In the genomic region with DNA sequence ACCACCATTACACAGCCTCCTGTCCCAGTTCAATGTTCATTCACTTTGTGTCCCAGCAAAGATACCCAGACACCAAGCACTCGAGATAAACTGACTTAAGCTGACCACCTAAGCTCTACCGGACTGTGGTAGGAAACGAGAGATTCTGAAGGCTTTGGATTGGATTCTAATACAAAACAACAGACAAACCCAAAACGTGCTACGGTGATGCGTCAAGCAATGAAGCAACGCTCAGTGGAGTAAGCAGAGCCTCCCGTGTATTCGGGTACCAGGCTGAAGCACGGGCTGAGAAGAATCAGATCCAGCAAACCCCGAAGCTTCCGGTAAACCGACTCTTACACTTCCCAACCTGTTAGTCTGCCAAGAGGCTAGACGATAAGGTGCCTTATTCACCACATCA, we compare ENCODE assay signal across 9 mouse cellular contexts. TPM values are rescaled to one million over a fixed set of nuclear protein-coding genes. Genes with fewer than 3 reads are reported as not detected.
A peak's percentile ranks its signal among the peaks of the same experiment; 100 is the strongest.
DNase-seq lines count a peak whose midpoint lies in the region; ATAC-seq and TF ChIP-seq lines count a peak whose summit lies in the region.
"Had no signal": no experiment of that assay in that cellular context is flagged by ENCODE, and none has a peak within 500 bp of the region (broad histone marks: within the 10 kb centered on the region; RNA-seq: fewer than 3 reads in every experiment).

No protein-coding gene starts in this region.

- H3K4me2 ChIP-seq in stomach, embryonic 14.5 days (replicated peaks; ENCODE audit: low read depth, low read length): peak overlapping the region; percentile 29; the same call in 1 of the 2 replicates
- H3K4me2 ChIP-seq in stomach, postnatal 0 days (replicated peaks; ENCODE audit: low read depth): no peak overlapping the region; the same call in 1 of the 2 replicates
- peak overlapping the region; percentile 56 for H3K4me2 ChIP-seq in liver, embryonic 12.5 days

- H3K79me2 ChIP-seq in heart, adult 2 months (replicated peaks; ENCODE audit: control insufficient read depth, insufficient read depth, low read length): no peaks in the 10 kb centered on the region

- TF ChIP-seq POLR2A in heart, adult 2 months (IDR thresholded peaks at IDR 0.05; ENCODE audit: insufficient read depth, low read depth, low read length): no peak

- H3K27ac ChIP-seq in heart, adult 2 months: no peak overlapping the region
- no peak overlapping the region for H3K27ac ChIP-seq in stomach, embryonic 14.5 days (ENCODE audit: low read length)
- H3K27ac ChIP-seq in stomach, postnatal 0 days (replicated peaks): no peak overlapping the region
- 0 out of 2 replicates have a peak overlapping the region, but pooled peaks have one; percentile 14 for H3K27ac ChIP-seq in liver, embryonic 12.5 days

- peaks cover 2% of the 10 kb centered on the region; the same call in 1 of the 2 replicates for H3K36me3 ChIP-seq in heart, adult 2 months (ENCODE audit: control insufficient read depth, insufficient read depth, low read length)
- H3K36me3 ChIP-seq in stomach, embryonic 14.5 days (ENCODE audit: control insufficient read depth, insufficient read depth, low read length): no peaks in the 10 kb centered on the region
- H3K36me3 ChIP-seq in stomach, postnatal 0 days (ENCODE audit: control insufficient read depth, insufficient read depth, low read length): no peaks in the 10 kb centered on the region
- no peaks in the 10 kb centered on the region for H3K36me3 ChIP-seq in liver, embryonic 12.5 days

- H3K27me3 ChIP-seq in heart, adult 2 months (ENCODE audit: control insufficient read depth, insufficient read depth, low read length): no peaks in the 10 kb centered on the region
- no peaks in the 10 kb centered on the region for H3K27me3 ChIP-seq in stomach, embryonic 14.5 days (ENCODE audit: control insufficient read depth, insufficient read depth, low read length)
- H3K27me3 ChIP-seq in stomach, postnatal 0 days (ENCODE audit: control insufficient read depth, insufficient read depth, low read length): no peaks in the 10 kb centered on the region
- no peaks in the 10 kb centered on the region; the same call in 1 of the 2 replicates for H3K27me3 ChIP-seq in liver, embryonic 12.5 days (replicated peaks)

- DNase-seq in heart, adult 11 months: peak; percentile 82
- no peak for DNase-seq in heart, adult 2 months
- no peak for DNase-seq in stomach, postnatal 0 days (ENCODE audit: low spot score)
- no peak for DNase-seq in layer of hippocampus, adult 11-12 months (ENCODE audit: low spot score)
- DNase-seq in frontal cortex, postnatal 14 days (ENCODE audit: low spot score in 2 of 2): no peak
- DNase-seq in gastrocnemius, postnatal 36 days: no peak

- H3K9ac ChIP-seq in heart, adult 2 months (ENCODE audit: low read depth, low read length): no peak overlapping the region
- H3K9ac ChIP-seq in stomach, embryonic 14.5 days (replicated peaks; ENCODE audit: low read depth, low read length): no peak overlapping the region
- H3K9ac ChIP-seq in stomach, postnatal 0 days (ENCODE audit: low read length): no peak overlapping the region
- H3K9ac ChIP-seq in liver, embryonic 12.5 days: peak overlapping the region; percentile 22; the same call in 1 of the 2 replicates

- TF ChIP-seq EP300 in heart, adult 2 months (IDR thresholded peaks at IDR 0.05; ENCODE audit: insufficient read depth, low read depth, low read length): no peak
- no peak for TF ChIP-seq EP300 in stomach, postnatal 0 days (optimal IDR thresholded peaks at IDR 0.05)

- no peaks in the 10 kb centered on the region for H3K9me3 ChIP-seq in stomach, embryonic 14.5 days (ENCODE audit: control insufficient read depth, low read depth, low read length)
- H3K9me3 ChIP-seq in stomach, postnatal 0 days (ENCODE audit: control insufficient read depth, low read length): no peaks in the 10 kb centered on the region
- H3K9me3 ChIP-seq in liver, embryonic 12.5 days (replicated peaks): no peaks in the 10 kb centered on the region

- no peak for ATAC-seq in stomach, embryonic 14.5 days (ENCODE audit: insufficient number of reproducible peaks, insufficient read depth, low FRiP score, low read depth)
- ATAC-seq in stomach, postnatal 0 days (ENCODE audit: low FRiP score, low TSS enrichment): no peak
- ATAC-seq in liver, embryonic 12.5 days: no peak

- WGBS in heart, adult 2 months: 54% methylated on average over 14 of the region's 14 CpGs
- WGBS in stomach, embryonic 14.5 days: 55% methylated on average over 14 of the region's 14 CpGs
- 54% methylated on average over 14 of the region's 14 CpGs for WGBS in stomach, postnatal 0 days
- 44% methylated on average over 14 of the region's 14 CpGs for WGBS in liver, embryonic 12.5 days (ENCODE audit: insufficient replicate concordance)

- no peak for TF ChIP-seq CTCF in heart, adult 2 months (IDR thresholded peaks at IDR 0.05)
- TF ChIP-seq CTCF in stomach, postnatal 0 days (IDR thresholded peaks at IDR 0.05; ENCODE audit: low read depth): no peak

- intact Hi-C loops in heart, adult 2 months (cut with DNase I): loop anchor here (10.0 kb wide), 2 partner anchors 188 to 1478 kb away; a partner anchor contains a TSS
- intact Hi-C loops in gastrocnemius, postnatal 36 days (cut with DNase I): no loop called here

- no peak overlapping the region for H3K4me3 ChIP-seq in heart, adult 2 months
- peak overlapping the region; percentile 2; the same call in 1 of the 2 replicates for H3K4me3 ChIP-seq in stomach, embryonic 14.5 days (ENCODE audit: low read depth, low read length)
- H3K4me3 ChIP-seq in stomach, postnatal 0 days (ENCODE audit: low read depth, low read length): no peak overlapping the region
- H3K4me3 ChIP-seq in liver, embryonic 12.5 days: peak overlapping the region; percentile 29

- H3K4me1 ChIP-seq in heart, adult 2 months (ENCODE audit: control insufficient read depth, insufficient read depth, low read length): peaks cover 5% of the 10 kb centered on the region
- H3K4me1 ChIP-seq in stomach, embryonic 14.5 days (ENCODE audit: control insufficient read depth, insufficient read depth, low read length): peaks cover 23% of the 10 kb centered on the region; the same call in 1 of the 2 replicates
- H3K4me1 ChIP-seq in stomach, postnatal 0 days (replicated peaks; ENCODE audit: control insufficient read depth, insufficient read depth): no peaks in the 10 kb centered on the region
- H3K4me1 ChIP-seq in liver, embryonic 12.5 days: peaks cover 47% of the 10 kb centered on the region

RNA-seq across cellular contexts. Expression of a gene that starts 37.0 kb away (rescaled TPM):
- total RNA-seq in heart, adult 2 months (2021): 10 to 100 TPM; 81.7 to 95.1 TPM
- polyA plus RNA-seq in heart, adult 2 months (2012; rRNA removed): 33.8 and 57.2 TPM in 2 replicates
- 10.9 and 11.2 TPM in 2 replicates for polyA plus RNA-seq in stomach, embryonic 14.5 days (2014; fragmentation: Nextera tagmentation; extraction: Ambion mirVana)
- polyA plus RNA-seq in stomach, postnatal 0 days (2015; fragmentation: Nextera tagmentation; extraction: Ambion mirVana): 4.3 and 4.5 TPM in 2 replicates
- 2.8 and 3.0 TPM in 2 replicates for polyA plus RNA-seq in liver, embryonic 12.5 days (2016; fragmentation: Nextera tagmentation; extraction: Ambion mirVana)
- 10 to 100 TPM; 57.0 to 60.8 TPM for total RNA-seq in gastrocnemius, postnatal 36 days (2021)

RNA-seq across cellular contexts. Expression of a gene that starts 38.3 kb away (rescaled TPM):
- not detected for total RNA-seq in heart, adult 2 months (2021)
- not detected in 2 replicates for polyA plus RNA-seq in heart, adult 2 months (2012; rRNA removed)
- polyA plus RNA-seq in stomach, embryonic 14.5 days (2014; fragmentation: Nextera tagmentation; extraction: Ambion mirVana): not detected in 2 replicates
- polyA plus RNA-seq in stomach, postnatal 0 days (2015; fragmentation: Nextera tagmentation; extraction: Ambion mirVana): not detected in 2 replicates
- 0.02 TPM in 1 of 2 replicates, not detected in the other for polyA plus RNA-seq in liver, embryonic 12.5 days (2016; fragmentation: Nextera tagmentation; extraction: Ambion mirVana)
- not detected for total RNA-seq in gastrocnemius, postnatal 36 days (2021)
- polyA plus RNA-seq: gonadal fat pad, adult 2 months had no signal

RNA-seq across cellular contexts. Expression of a gene that starts 59.7 kb away (rescaled TPM):
- total RNA-seq in heart, adult 2 months (2021): not detected
- polyA plus RNA-seq in heart, adult 2 months (2012; rRNA removed): not detected in 2 replicates
- polyA plus RNA-seq in stomach, embryonic 14.5 days (2014; fragmentation: Nextera tagmentation; extraction: Ambion mirVana): not detected in 2 replicates
- polyA plus RNA-seq in stomach, postnatal 0 days (2015; fragmentation: Nextera tagmentation; extraction: Ambion mirVana): not detected in 2 replicates
- not detected in 2 replicates for polyA plus RNA-seq in liver, embryonic 12.5 days (2016; fragmentation: Nextera tagmentation; extraction: Ambion mirVana)
- total RNA-seq in gastrocnemius, postnatal 36 days (2021): not detected
- polyA plus RNA-seq: gonadal fat pad, adult 2 months had no signal

Comparison
In these comparisons a context has a peak if more than half of its experiments do, and no peak if none do; other contexts are left out.
1. H3K4me3 ChIP-seq: peak in stomach, embryonic 14.5 days (single experiment) and liver, embryonic 12.5 days (single experiment); none in heart, adult 2 months (single experiment) and stomach, postnatal 0 days (single experiment).